Mouse (Mus musculus) heart, embryonic 14.5 days (tissue): Measurements from ENCODE around the gene Lmo3. TPM values are rescaled to one million over a fixed set of nuclear protein-coding genes. Genes with fewer than 3 reads are reported as not detected.
A peak's percentile ranks its signal among the peaks of the same experiment; 100 is the strongest.

Source experiments
- ATAC-seq: fragments of 200-750 bp; cut with Nextera tagmentation; 2 replicates; pipeline ENCODE4 v1.8.0; 2017; ENCODE audit warnings: low read depth, moderate TSS enrichment; ENCODE audit not compliant: insufficient number of reproducible peaks, insufficient read depth, low FRiP score
- H3K27ac ChIP-seq, 2 experiments: fragments of 200-500 bp in 1 of 2; fragments of 300-500 bp in 1 of 2; sonication (generic) in 1 of 2; replicated peaks in 1 of 2; 2 replicates each; pipeline ENCODE4 v1.5.1; 2012 to 2014; ENCODE audit warnings: low read depth in 2 of 2, low read length in 2 of 2, control low read depth in 1 of 2, mild to moderate bottlenecking in 1 of 2, mixed read lengths in 1 of 2; ENCODE audit not compliant: control insufficient read depth in 1 of 2, insufficient read depth in 1 of 2
- H3K27me3 ChIP-seq: fragments of 300-500 bp; sonication (generic); 2 replicates; pipeline ENCODE4 v1.6.1; 2014; ENCODE audit warnings: mild to moderate bottlenecking, low read length, control low read depth; ENCODE audit not compliant: control insufficient read depth, insufficient read depth
- H3K36me3 ChIP-seq: fragments of 300-500 bp; sonication (generic); 2 replicates; pipeline ENCODE4 v1.6.1; 2014; ENCODE audit warnings: mild to moderate bottlenecking, control low read depth, low read length, mixed read lengths; ENCODE audit not compliant: control insufficient read depth, insufficient read depth
- H3K4me1 ChIP-seq, 2 experiments: fragments of 200-500 bp in 1 of 2; fragments of 300-500 bp in 1 of 2; sonication (generic) in 1 of 2; 2 replicates each; pipeline ENCODE4 v1.6.1; 2012 to 2014; ENCODE audit warnings: low read length in 2 of 2, control low read depth in 1 of 2, mixed read lengths in 1 of 2; ENCODE audit not compliant: control insufficient read depth in 2 of 2, insufficient read depth in 2 of 2
- H3K4me2 ChIP-seq: fragments of 300-500 bp; sonication (generic); 2 replicates; pipeline ENCODE4 v1.6.1; 2014; ENCODE audit warnings: mild to moderate bottlenecking, low read length
- H3K4me3 ChIP-seq, 2 experiments: fragments of 200-500 bp in 1 of 2; fragments of 300-500 bp in 1 of 2; sonication (generic) in 1 of 2; 2 replicates each; pipeline ENCODE4 v1.5.1; 2012 to 2014; ENCODE audit warnings: low read length in 2 of 2, mild to moderate bottlenecking in 2 of 2, control low read depth in 1 of 2, low read depth in 1 of 2, moderate library complexity in 1 of 2; ENCODE audit not compliant: control insufficient read depth in 1 of 2, insufficient read depth in 1 of 2
- H3K9ac ChIP-seq: fragments of 300-500 bp; sonication (generic); 2 replicates; pipeline ENCODE4 v1.6.1; 2014; ENCODE audit warnings: mild to moderate bottlenecking, low read length
- H3K9me3 ChIP-seq: fragments of 300-500 bp; sonication (generic); 2 replicates; pipeline ENCODE4 v1.6.1; 2016; ENCODE audit warnings: low read length, control low read depth; ENCODE audit not compliant: control insufficient read depth
- WGBS: fragments of 180-500 bp; shearing (Covaris S2); extraction: QIAGEN DNeasy Blood & Tissue Kit; methylation state at CpG from one replicate; pipeline ENCODE4 v1.1.7; 2014; 5-methylcytosine and 5-hydroxymethylcytosine counted together
- polyA plus RNA-seq: library from polyadenylated mRNA; unstranded; fragments of >200 nt; fragmentation: Nextera tagmentation; extraction: Ambion mirVana; gene quantifications from 2 replicates; pipeline ENCODE4 v1.2.1, GENCODE M21; 2014

The Lmo3 gene
- polyA plus RNA-seq, 1 experiment from 2014 or later = 1.9 TPM

DNA sequence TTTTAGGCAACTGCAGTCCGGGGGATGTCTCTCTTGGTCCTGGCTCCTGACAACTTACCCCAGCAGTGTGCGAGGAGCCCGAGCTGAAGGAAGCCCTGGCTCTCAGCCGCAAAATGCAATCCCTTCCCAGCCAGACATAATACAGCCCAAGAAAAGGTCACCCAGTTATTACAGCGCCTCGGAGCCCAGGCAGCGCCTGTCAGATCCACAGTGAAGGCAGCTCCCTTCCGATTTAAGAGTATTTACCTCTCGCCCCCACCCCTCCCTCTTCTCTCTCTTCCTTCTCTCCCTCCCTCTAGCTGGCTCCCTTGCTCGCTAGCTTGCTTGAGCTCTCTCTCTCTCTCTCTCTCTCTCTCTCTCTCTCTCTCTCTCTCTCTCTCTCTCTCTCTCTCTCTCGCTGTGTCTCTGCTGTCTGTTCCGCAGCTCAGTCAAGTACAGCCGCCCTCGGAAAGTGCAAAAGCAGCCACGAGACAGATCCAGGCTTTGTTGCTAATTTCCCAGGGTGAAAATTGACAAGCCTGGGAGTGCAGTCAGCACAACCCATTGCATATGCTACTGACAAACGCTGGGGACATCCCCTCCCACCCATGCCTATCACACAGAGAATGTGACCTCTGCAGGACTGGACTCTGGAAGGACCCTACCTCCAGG, 159.0 kb downstream of the Lmo3 start:
- H3K27me3 ChIP-seq = peaks cover 10% of the 10 kb centered on the region
- H3K9ac ChIP-seq = peak overlapping the region; percentile 66
- ATAC-seq = no peak
- under 1% methylated on average over 16 of the region's 16 CpGs for WGBS
- no peak overlapping the region for H3K27ac ChIP-seq
- peak overlapping the region; percentile 42 to 46 for H3K4me3 ChIP-seq
- peaks cover 8 to 19% of the 10 kb centered on the region in 2 experiments; a peak in 3 of 4 replicates for H3K4me1 ChIP-seq
- H3K9me3 ChIP-seq = no peaks in the 10 kb centered on the region
- no peaks in the 10 kb centered on the region for H3K36me3 ChIP-seq
- H3K4me2 ChIP-seq = peak overlapping the region; percentile 76

DNA sequence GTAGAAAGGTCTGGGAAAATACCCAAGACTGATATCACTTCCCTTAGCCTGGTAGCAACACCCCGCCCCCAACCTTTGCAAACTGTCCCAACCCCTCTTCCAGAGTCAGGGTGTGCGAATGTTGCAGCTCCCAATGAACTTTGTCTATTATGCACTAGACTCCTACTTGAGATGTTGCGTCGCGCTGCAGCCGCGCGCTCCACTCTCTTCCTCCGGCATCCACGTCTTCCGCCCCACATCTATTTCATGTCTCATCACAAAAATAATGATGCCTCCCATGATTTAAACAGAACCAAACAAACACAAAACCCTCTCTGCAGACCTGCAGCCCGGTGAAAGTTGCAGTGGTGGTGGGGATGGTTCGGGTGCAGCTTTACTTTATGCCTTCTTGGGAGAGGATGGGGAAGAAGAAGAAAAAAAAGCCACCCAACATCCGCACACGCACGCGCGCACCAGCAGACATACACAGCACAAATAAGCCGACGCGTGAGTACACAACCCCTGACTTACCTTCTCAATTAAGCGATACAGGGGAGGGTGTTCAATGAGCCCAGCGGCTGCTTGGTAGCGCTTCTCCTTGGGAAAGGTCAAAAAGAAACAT, 159.7 kb downstream of the Lmo3 start:
- ATAC-seq = no peak
- WGBS = 2% methylated on average over 24 of the region's 24 CpGs
- no peak overlapping the region for H3K27ac ChIP-seq
- peak overlapping the region; percentile 66 for H3K9ac ChIP-seq
- peak overlapping the region; percentile 76 for H3K4me2 ChIP-seq
- H3K27me3 ChIP-seq = peaks cover 10% of the 10 kb centered on the region
- no peaks in the 10 kb centered on the region for H3K9me3 ChIP-seq
- H3K4me1 ChIP-seq = peaks cover 8 to 19% of the 10 kb centered on the region in 2 experiments; a peak in 3 of 4 replicates
- peak overlapping the region; percentile 42 to 46 for H3K4me3 ChIP-seq
- H3K36me3 ChIP-seq = no peaks in the 10 kb centered on the region

DNA sequence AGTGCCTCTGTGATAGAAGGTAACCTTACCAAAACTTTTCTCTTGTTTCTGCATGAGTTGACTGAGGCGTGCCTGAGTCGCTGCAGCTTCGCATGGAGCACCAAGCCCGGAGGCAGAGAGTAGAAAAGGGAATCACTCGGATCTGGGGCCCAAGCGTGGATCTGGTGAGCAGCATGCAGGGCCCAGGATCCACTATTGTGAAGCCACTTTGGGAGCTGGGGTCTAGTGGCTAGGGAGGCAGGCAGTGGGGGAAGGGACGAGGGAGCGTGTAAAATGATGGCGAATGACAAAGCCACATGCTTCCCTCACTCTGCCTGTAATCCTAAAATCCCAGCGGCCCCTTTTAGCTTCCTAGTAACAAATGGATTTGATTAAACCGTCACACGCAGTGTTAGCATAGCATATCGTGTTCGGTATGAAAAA, 160.6 kb downstream of the Lmo3 start:
- Histone ChIP-seq H3K36me3 (no peaks in the 10 kb centered on the region), H3K27ac (no peak overlapping the region), H3K4me1 (peaks cover 8 to 19% of the 10 kb centered on the region in 2 experiments; a peak in 3 of 4 replicates), H3K9me3 (no peaks in the 10 kb centered on the region), H3K27me3 (0 out of 2 replicates have a peak, but pooled peaks cover 3% of the 10 kb centered on the region), H3K4me3 (peak overlapping the region; percentile 34 to 46), H3K4me2 (peak overlapping the region; percentile 76), H3K9ac (peak overlapping the region; percentile 46; the same call in 1 of the 2 replicates)
- WGBS = 4% methylated on average over 14 of the region's 14 CpGs
- ATAC-seq = no peak

DNA sequence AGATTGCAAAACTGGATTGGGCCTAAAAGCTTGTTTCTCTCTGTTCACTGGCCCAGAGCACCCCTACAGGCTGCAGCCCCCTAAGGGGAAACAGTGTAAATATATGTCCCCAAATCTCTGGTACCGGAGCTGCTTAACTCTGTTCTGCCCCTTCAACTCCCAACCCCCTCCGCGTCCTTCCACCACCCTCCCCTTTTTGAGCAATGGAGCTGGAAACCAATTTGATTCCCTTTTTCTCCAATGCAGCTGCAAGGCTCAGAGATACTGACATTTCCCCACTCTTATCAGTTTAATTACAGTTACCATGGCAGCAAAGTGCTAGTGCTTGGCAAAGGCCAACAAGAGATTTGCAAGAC, 161.3 kb downstream of the Lmo3 start:
- ATAC-seq = no peak
- 7% methylated on average over 3 of the region's 3 CpGs for WGBS
- Histone ChIP-seq H3K27ac (no peak overlapping the region), H3K4me3 (peak overlapping the region in 1 of 2 experiments; percentile 46; a peak in 3 of 4 replicates), H3K4me1 (peaks cover 8 to 19% of the 10 kb centered on the region in 2 experiments; a peak in 3 of 4 replicates), H3K27me3 (0 out of 2 replicates have a peak, but pooled peaks cover 3% of the 10 kb centered on the region), H3K36me3 (no peaks in the 10 kb centered on the region), H3K9me3 (no peaks in the 10 kb centered on the region), H3K9ac (0 out of 2 replicates have a peak overlapping the region, but pooled peaks have one; percentile 46), H3K4me2 (peak overlapping the region; percentile 76)

DNA sequence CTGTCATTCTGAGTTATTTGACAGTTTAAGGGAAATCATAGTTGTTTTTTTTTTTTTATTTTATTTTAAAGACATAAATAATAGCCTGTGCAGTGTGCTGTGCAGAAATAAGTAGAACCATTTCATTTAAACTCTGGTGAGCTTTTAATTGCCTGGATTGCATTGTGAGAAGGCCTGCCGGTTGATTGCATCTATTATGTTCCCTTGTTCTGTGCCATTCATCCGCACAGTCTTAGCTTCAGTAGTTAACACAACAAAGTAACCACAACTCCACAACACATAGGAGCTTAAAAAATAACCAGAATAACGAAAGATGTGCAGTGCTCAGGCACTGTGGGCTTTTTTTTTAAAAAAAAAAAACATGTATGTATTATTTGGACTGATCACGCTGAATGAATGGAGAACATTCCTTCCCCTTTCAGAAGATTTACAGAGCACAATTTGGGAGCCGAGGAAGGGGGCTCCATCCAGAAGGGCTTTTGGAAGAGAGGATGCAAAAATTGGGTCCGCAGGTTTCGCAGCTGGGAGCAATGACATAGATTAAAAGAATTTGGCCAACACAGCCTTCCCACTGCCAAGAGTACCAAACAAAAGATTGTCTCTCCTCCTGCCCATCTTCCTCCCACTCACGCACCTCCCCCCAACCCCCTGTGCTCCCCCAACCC, 161.8 kb downstream of the Lmo3 start:
- H3K4me1 ChIP-seq = peaks cover 8 to 19% of the 10 kb centered on the region in 2 experiments; a peak in 3 of 4 replicates

DNA sequence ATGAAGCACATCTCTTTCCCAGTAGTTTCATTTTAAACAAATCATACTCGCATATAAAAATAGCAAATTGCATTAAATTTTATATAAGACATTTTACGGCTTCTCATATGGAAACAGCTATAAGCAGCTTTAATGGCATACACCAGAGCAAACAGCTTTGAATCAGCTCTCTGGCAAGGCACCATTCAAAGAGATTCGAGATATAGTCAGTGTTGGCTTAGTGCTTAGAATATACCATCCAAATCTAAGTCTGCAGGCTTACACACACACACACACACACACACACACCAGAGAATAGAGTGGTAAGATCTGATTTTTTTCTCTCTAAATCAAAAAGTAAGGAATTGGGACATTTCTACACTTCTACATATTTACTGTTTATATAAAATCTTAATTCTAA, 169.7 kb downstream of the Lmo3 start:
- H3K9ac ChIP-seq = no peak overlapping the region
- H3K36me3 ChIP-seq = no peaks in the 10 kb centered on the region
- H3K4me2 ChIP-seq = no peak overlapping the region
- H3K27me3 ChIP-seq = no peaks in the 10 kb centered on the region
- WGBS = 91% methylated on average over 3 of the region's 3 CpGs
- H3K4me3 ChIP-seq = no peak overlapping the region
- H3K27ac ChIP-seq = no peak overlapping the region
- no peaks in the 10 kb centered on the region for H3K9me3 ChIP-seq
- ATAC-seq = no peak
- H3K4me1 ChIP-seq = peaks cover 0 to 4% of the 10 kb centered on the region in 2 experiments; a peak in 1 of 4 replicates

More for the DNA sequence above, 161.8 kb downstream of the Lmo3 start:
- 0 out of 2 replicates have a peak, but pooled peaks cover 3% of the 10 kb centered on the region for H3K27me3 ChIP-seq
- 63% methylated on average over 8 of the region's 8 CpGs for WGBS
- no peaks in the 10 kb centered on the region for H3K36me3 ChIP-seq
- no peak for ATAC-seq
- no peak overlapping the region for H3K27ac ChIP-seq
- H3K9me3 ChIP-seq = no peaks in the 10 kb centered on the region
- H3K4me2 ChIP-seq = peak overlapping the region; percentile 76
- no peak overlapping the region for H3K9ac ChIP-seq
- peak overlapping the region in 1 of 2 experiments; percentile 46; a peak in 1 of 4 replicates for H3K4me3 ChIP-seq

DNA sequence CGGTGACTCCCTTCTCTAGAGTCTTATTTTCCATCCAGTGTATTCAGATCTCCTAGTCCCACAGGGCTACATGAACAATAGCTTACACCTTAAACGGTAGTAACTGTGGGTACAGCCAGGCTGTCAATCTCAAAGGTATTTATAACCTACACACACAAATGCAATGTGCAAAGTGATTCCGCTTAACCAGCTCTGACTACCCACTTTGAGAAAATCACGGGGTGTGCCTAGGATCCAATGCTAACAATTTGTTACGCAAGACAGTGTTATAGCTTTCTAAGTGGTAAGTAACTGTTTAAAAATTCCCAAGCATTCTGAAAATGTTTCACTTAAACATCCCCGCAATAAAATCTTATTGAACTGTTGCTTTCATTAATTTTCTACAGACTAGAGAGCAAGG, 179.7 kb downstream of the Lmo3 start:
- no peak overlapping the region for H3K4me3 ChIP-seq
- no peak overlapping the region for H3K9ac ChIP-seq
- H3K9me3 ChIP-seq = no peaks in the 10 kb centered on the region
- no peaks in the 10 kb centered on the region for H3K4me1 ChIP-seq
- H3K4me2 ChIP-seq = no peak overlapping the region
- 75% methylated on average over 6 of the region's 6 CpGs for WGBS
- no peak for ATAC-seq
- no peak overlapping the region for H3K27ac ChIP-seq
- H3K27me3 ChIP-seq = no peaks in the 10 kb centered on the region
- H3K36me3 ChIP-seq = no peaks in the 10 kb centered on the region
